Mouse (Mus musculus): ENCODE results near the gene Ppp1r12c. TPM values are rescaled to one million over a fixed set of nuclear protein-coding genes. Genes with fewer than 3 reads are reported as not detected.

The Ppp1r12c gene
- polyA plus RNA-seq, 1 experiment, result 267 TPM

DNA sequence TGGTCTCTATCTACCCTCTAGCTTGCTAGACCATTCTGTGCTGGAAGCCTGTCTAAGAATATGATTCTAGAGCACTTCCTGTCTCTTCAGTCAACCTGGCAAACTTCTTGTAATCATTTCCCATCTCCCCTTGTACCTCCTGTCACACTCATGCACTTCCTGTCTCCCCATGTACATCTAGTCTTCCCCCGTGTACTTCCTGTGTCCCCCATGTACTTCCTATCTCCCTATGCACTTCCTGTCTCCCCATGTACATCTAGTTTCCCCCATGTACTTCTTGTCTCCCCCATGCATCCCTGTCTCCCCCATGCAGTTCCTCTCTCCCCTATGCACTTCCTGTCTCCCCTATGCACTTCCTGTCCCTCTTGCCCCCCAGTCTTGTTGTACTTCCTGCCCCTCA lies 17.0 kb upstream of the Ppp1r12c start:
- Histone ChIP-seq H3K9me3 (no peaks in the 10 kb centered on the region), H3K27me3 (replicated peaks) (peaks cover 12% of the 10 kb centered on the region), H3K4me1 (peaks cover 73% of the 10 kb centered on the region), H3K4me3 (replicated peaks) (peak overlapping the region; percentile 5), H3K36me3 (replicated peaks; ENCODE audit: low read length) (no peaks in the 10 kb centered on the region)
- TF ChIP-seq FLI1 (IDR thresholded peaks at IDR 0.05; ENCODE audit: low read length), result no peak

DNA sequence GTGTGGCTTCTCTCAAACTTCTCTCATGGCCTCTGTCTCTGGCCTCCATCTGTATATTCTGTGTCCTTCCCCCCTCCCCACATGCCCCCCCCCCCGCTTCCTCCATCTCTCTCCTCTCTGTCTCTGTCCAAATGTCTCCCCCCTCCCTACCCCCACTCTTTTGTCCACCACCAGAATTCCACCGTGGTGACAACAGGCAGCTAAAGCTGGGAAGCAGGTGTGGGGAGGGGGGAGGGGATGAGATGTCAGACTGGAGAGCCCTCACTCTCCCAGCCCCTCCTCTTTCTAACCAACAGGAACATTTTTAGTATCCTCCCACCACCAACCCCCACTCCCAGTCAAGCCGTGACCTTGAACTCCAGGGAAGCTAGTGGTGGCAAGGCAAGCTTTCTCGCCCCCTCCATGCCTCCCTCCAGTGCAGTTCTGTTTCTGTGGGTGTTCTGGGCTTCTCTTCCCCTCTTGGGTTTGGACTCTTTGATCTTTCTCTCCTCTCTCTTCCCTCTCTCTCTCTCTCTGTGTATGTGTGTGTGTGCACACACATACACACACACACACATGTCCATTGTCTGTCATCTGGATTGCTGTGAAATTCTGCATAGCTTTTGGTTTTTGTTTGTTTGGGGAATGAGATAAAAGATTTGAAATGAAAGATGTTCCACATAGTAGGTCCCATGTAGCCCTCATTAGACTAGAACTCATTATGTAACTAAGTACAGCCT lies 15.0 kb upstream of the Ppp1r12c start, which contains the start of gene Tnnt1:
Gene Tnnt1, minus strand, starts transcription at position 51 of the 719 bp plus-strand sequence.
- TF ChIP-seq FLI1 (IDR thresholded peaks at IDR 0.05; ENCODE audit: low read length) (no peak), GATA1 (IDR thresholded peaks at IDR 0.05; ENCODE audit: borderline replicate concordance, low read length) (no peak)
- H3K9me3 ChIP-seq, result no peaks in the 10 kb centered on the region
- H3K27me3 ChIP-seq (replicated peaks), result peaks cover 7% of the 10 kb centered on the region
- peak within 1 kb of the TSS; percentile 23 for H3K4me3 ChIP-seq (replicated peaks)
- peaks cover 64% of the 10 kb centered on the region for H3K4me1 ChIP-seq
- H3K36me3 ChIP-seq (replicated peaks; ENCODE audit: low read length), result peaks cover 1% of the 10 kb centered on the region

GRCm38 (mm10) chr7:4515853-4516252 lies 14.4 kb upstream of the Ppp1r12c start:
- Histone ChIP-seq H3K4me1 (peaks cover 58% of the 10 kb centered on the region), H3K27me3 (replicated peaks) (peaks cover 4% of the 10 kb centered on the region), H3K36me3 (replicated peaks; ENCODE audit: low read length) (peaks cover 2% of the 10 kb centered on the region), H3K9me3 (no peaks in the 10 kb centered on the region), H3K4me3 (replicated peaks) (no peak overlapping the region)
- no peak for TF ChIP-seq GATA1 (IDR thresholded peaks at IDR 0.05; ENCODE audit: borderline replicate concordance, low read length)
- TF ChIP-seq FLI1 (IDR thresholded peaks at IDR 0.05; ENCODE audit: low read length), result no peak

- H3K4me1 ChIP-seq, result peaks cover 65% of the 10 kb centered on the region
- peaks cover 2% of the 10 kb centered on the region for H3K36me3 ChIP-seq (replicated peaks; ENCODE audit: low read length)
- no peaks in the 10 kb centered on the region for H3K9me3 ChIP-seq
- no peak overlapping the region for H3K4me3 ChIP-seq (replicated peaks)
- TF ChIP-seq GATA1 (IDR thresholded peaks at IDR 0.05; ENCODE audit: borderline replicate concordance, low read length) (no peak), FLI1 (IDR thresholded peaks at IDR 0.05; ENCODE audit: low read length) (no peak)
- no peaks in the 10 kb centered on the region for H3K27me3 ChIP-seq (replicated peaks)
Measured at GRCm38 (mm10) chr7:4513829-4514712, 12.6 kb upstream of the Ppp1r12c start.

DNA sequence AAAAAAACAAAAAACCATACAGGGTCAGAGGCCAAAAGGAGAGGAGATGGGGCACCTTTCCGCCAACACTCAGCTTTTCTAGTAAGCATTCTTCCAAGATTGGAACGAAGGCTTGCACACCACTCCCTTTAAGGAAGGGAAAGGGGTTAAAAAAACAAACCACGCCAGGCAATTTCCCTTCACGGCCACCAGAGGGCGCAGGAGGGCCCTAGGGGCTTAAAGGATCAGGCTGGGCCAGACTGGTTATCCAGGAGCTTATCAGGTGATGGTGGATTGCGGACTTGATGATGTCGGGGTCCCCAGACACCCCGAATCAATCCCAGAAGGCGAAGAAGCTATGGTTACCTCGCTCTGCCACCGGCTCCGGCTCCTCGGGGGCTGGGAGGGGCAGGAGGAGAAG lies 11.8 kb upstream of the Ppp1r12c start:
- no peaks in the 10 kb centered on the region for H3K9me3 ChIP-seq
- H3K36me3 ChIP-seq (replicated peaks; ENCODE audit: low read length), result peaks cover 2% of the 10 kb centered on the region
- H3K27me3 ChIP-seq (replicated peaks), result no peaks in the 10 kb centered on the region
- H3K4me1 ChIP-seq, result peaks cover 68% of the 10 kb centered on the region
- H3K4me3 ChIP-seq (replicated peaks), result peak overlapping the region; percentile 40
- no peak for TF ChIP-seq FLI1 (IDR thresholded peaks at IDR 0.05; ENCODE audit: low read length)
- TF ChIP-seq GATA1 (IDR thresholded peaks at IDR 0.05; ENCODE audit: borderline replicate concordance, low read length), result no peak

DNA sequence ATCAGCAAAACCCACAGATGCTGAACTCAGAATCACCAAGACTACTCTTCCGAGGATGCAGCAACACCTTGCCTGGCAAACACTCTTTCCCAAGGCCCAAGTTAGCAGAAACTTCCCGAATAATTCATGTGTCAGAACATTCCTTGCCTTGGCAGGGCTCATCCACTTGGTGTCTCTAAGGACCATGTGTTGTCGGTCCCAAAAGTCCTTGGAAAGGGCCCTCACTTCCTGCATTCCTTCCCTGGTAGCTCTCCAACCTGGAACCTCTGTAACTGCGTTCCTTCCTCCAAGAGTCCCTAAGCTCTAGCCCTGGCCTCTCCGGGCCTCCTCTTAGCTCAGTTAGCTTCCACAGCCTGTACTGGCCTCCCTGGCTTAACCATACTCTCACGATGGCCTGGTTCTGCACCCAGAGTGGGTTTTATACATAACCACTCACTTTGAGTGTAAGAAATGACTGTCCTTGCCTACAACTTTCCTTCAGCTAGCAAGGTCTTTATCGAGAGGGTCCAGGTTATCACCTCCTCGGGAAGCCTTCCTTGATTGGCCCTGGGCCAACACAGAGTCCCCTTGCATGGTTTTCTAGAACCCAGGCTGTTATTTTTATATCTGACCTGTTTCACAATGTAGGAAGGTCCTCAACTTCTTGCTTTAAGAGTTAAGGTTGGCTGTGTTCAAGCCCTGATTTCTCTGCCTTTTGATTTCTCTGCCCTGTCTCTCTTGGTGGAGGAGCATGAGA lies 10.2 kb upstream of the Ppp1r12c start:
- H3K9me3 ChIP-seq, result no peaks in the 10 kb centered on the region
- TF ChIP-seq FLI1 (IDR thresholded peaks at IDR 0.05; ENCODE audit: low read length) (no peak), GATA1 (IDR thresholded peaks at IDR 0.05; ENCODE audit: borderline replicate concordance, low read length) (no peak)
- peaks cover 2% of the 10 kb centered on the region for H3K36me3 ChIP-seq (replicated peaks; ENCODE audit: low read length)
- no peaks in the 10 kb centered on the region for H3K27me3 ChIP-seq (replicated peaks)
- peaks cover 69% of the 10 kb centered on the region for H3K4me1 ChIP-seq
- no peak overlapping the region for H3K4me3 ChIP-seq (replicated peaks)

GRCm38 (mm10) chr7:4509863-4510608 lies 8.6 kb upstream of the Ppp1r12c start:
- no peak for TF ChIP-seq FLI1 (IDR thresholded peaks at IDR 0.05; ENCODE audit: low read length)
- TF ChIP-seq GATA1 (IDR thresholded peaks at IDR 0.05; ENCODE audit: borderline replicate concordance, low read length), result no peak
- no peaks in the 10 kb centered on the region for H3K27me3 ChIP-seq (replicated peaks)
- peaks cover 2% of the 10 kb centered on the region for H3K36me3 ChIP-seq (replicated peaks; ENCODE audit: low read length)
- peak overlapping the region; percentile 62 for H3K4me3 ChIP-seq (replicated peaks)
- no peaks in the 10 kb centered on the region for H3K9me3 ChIP-seq
- H3K4me1 ChIP-seq, result peaks cover 72% of the 10 kb centered on the region

DNA sequence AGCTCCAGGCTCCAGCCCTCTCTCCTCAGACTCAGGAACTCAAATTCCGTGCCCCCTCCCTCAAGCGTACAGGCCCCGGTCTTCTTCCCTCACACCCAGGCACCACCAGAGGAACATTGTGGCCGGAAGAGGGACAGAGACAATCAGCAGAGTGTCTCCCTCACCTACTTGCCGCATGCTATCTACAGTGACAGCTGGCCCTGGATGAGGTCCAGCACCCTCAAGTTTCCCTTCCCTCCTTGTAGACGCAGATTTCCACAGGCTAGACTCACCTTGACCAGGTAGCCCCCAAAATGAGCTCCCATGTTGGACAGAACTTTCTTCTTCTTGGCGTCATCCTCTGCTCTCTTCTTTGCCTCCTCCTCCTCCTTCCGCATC lies 7.2 kb upstream of the Ppp1r12c start:
- peaks cover 80% of the 10 kb centered on the region for H3K4me1 ChIP-seq
- H3K9me3 ChIP-seq, result no peaks in the 10 kb centered on the region
- H3K27me3 ChIP-seq (replicated peaks), result no peaks in the 10 kb centered on the region
- H3K36me3 ChIP-seq (replicated peaks; ENCODE audit: low read length), result peaks cover 2% of the 10 kb centered on the region
- TF ChIP-seq FLI1 (IDR thresholded peaks at IDR 0.05; ENCODE audit: low read length) (no peak), GATA1 (IDR thresholded peaks at IDR 0.05; ENCODE audit: borderline replicate concordance, low read length) (no peak)
- peak overlapping the region; percentile 73 for H3K4me3 ChIP-seq (replicated peaks)
